Mouse (Mus musculus) lung, embryonic 15.5 days (tissue): ENCODE results near the gene Arid3a. TPM values are rescaled to one million over a fixed set of nuclear protein-coding genes. Genes with fewer than 3 reads are reported as not detected.

Experiments used
- ATAC-seq: fragments of 200-750 bp; cut with Nextera tagmentation; 2 replicates; pipeline ENCODE4 v1.8.0; 2017; ENCODE audit warnings: moderate number of reproducible peaks, borderline replicate concordance; ENCODE audit not compliant: low FRiP score, low TSS enrichment; ENCODE audit errors: extremely low read depth
- H3K27ac ChIP-seq: fragments of 300-500 bp; sonication (generic); 2 replicates; pipeline ENCODE4 v1.5.1; 2015; ENCODE audit warnings: moderate library complexity, mild to moderate bottlenecking, inconsistent platforms
- H3K27me3 ChIP-seq: fragments of 300-500 bp; sonication (generic); 2 replicates; pipeline ENCODE4 v1.6.1; 2015; ENCODE audit warnings: inconsistent platforms
- H3K36me3 ChIP-seq: fragments of 300-500 bp; sonication (generic); 2 replicates; pipeline ENCODE4 v1.6.1; 2015; ENCODE audit warnings: inconsistent platforms
- H3K4me1 ChIP-seq: fragments of 300-500 bp; sonication (generic); 2 replicates; pipeline ENCODE4 v1.6.1; 2015; ENCODE audit warnings: inconsistent platforms
- H3K4me2 ChIP-seq: fragments of 300-500 bp; sonication (generic); 2 replicates; pipeline ENCODE4 v1.6.1; 2015; ENCODE audit warnings: inconsistent platforms, mild to moderate bottlenecking, moderate library complexity
- H3K4me3 ChIP-seq: fragments of 300-500 bp; sonication (generic); 2 replicates; pipeline ENCODE4 v1.5.1; 2015; ENCODE audit warnings: mild to moderate bottlenecking, inconsistent platforms
- H3K9ac ChIP-seq: fragments of 300-500 bp; sonication (generic); 2 replicates; pipeline ENCODE4 v1.6.1; 2015; ENCODE audit warnings: inconsistent platforms
- H3K9me3 ChIP-seq: fragments of 300-500 bp; sonication (generic); 2 replicates; pipeline ENCODE4 v1.6.1; 2016; ENCODE audit warnings: inconsistent platforms
- WGBS: fragments of 180-500 bp; shearing (Covaris S2); methylation state at CpG from one replicate; pipeline ENCODE4 v1.1.7; 2015; 5-methylcytosine and 5-hydroxymethylcytosine counted together
- polyA plus RNA-seq: library from polyadenylated mRNA; unstranded; fragments of >200 nt; fragmentation: Nextera tagmentation; extraction: Ambion mirVana; gene quantifications from 2 replicates; pipeline ENCODE4 v1.2.1, GENCODE M21; 2015

The Arid3a gene
- polyA plus RNA-seq, 1 experiment from 2014 or later, result 6.0 TPM

DNA sequence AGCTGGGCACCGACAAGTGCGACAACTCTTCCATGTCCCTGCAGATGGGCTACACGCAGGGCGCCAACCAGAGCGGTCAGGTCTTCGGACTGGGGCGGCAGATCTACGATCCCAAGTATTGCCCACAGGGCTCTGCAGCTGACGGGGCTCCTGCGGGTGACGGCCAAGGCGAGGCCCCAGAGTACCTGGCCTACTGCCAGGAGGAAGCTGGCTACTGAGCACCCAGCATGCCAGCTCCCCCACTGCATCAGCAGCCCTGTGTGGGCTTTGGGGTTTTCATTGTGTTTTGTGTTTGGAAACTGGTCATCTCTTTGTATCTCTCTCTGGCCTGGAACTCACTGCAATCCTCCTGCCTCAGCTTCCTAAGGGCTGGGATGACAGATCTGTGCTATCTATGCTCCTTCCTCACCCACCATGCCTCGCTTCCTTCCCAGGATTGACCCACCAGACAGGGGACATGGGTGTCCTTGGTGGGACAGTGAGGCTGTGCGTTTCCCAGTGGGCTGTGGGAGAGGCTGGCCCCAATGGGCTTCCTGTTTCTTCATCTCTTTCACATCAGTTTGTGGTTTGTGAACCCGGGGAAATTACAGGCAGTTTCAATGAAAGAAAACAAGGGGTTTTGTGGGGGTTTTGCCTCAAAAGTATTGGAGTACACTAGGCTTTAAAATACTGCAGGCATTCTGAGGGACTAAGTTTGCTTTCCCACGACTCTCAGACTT, 67.7 kb downstream of the Arid3a start:
- Histone ChIP-seq H3K36me3 (peaks cover 49% of the 10 kb centered on the region), H3K27me3 (no peaks in the 10 kb centered on the region; the same call in 1 of the 2 replicates), H3K4me1 (peaks cover 38% of the 10 kb centered on the region), H3K9me3 (no peaks in the 10 kb centered on the region), H3K4me2 (no peak overlapping the region), H3K27ac (peak overlapping the region; percentile 27; the same call in 1 of the 2 replicates), H3K9ac (no peak overlapping the region), H3K4me3 (no peak overlapping the region)
- WGBS, result 83% methylated on average over 16 of the region's 16 CpGs
- ATAC-seq, result no peak

DNA sequence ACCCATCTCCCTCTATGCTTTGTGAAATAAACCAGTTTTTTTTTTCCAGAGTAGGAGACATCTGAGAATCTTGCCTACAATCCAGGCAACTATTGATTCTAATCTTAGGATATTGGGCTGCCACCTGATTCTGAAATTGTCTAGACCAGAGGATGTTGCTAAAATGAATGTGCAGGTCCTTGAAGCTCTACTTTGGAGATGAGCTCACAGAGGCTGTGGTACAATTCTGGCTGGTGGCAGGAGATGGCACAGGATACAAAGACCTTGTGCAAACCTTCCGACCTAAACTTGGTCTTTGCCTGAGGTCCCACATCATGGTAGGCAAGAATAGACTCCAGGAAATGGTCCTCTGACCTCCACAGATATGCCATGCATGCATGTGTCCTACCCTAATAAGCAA, 68.8 kb downstream of the Arid3a start:
- H3K4me3 ChIP-seq, result no peak overlapping the region
- no peaks in the 10 kb centered on the region for H3K9me3 ChIP-seq
- H3K27me3 ChIP-seq, result no peaks in the 10 kb centered on the region; the same call in 1 of the 2 replicates
- H3K27ac ChIP-seq, result peak overlapping the region; percentile 7; the same call in 1 of the 2 replicates
- peak overlapping the region; percentile 95; the same call in 1 of the 2 replicates for H3K4me2 ChIP-seq
- WGBS, result 88% methylated on average over 1 of the region's 1 CpGs
- no peak overlapping the region for H3K9ac ChIP-seq
- no peak for ATAC-seq
- peaks cover 31% of the 10 kb centered on the region for H3K4me1 ChIP-seq
- H3K36me3 ChIP-seq, result peaks cover 49% of the 10 kb centered on the region

DNA sequence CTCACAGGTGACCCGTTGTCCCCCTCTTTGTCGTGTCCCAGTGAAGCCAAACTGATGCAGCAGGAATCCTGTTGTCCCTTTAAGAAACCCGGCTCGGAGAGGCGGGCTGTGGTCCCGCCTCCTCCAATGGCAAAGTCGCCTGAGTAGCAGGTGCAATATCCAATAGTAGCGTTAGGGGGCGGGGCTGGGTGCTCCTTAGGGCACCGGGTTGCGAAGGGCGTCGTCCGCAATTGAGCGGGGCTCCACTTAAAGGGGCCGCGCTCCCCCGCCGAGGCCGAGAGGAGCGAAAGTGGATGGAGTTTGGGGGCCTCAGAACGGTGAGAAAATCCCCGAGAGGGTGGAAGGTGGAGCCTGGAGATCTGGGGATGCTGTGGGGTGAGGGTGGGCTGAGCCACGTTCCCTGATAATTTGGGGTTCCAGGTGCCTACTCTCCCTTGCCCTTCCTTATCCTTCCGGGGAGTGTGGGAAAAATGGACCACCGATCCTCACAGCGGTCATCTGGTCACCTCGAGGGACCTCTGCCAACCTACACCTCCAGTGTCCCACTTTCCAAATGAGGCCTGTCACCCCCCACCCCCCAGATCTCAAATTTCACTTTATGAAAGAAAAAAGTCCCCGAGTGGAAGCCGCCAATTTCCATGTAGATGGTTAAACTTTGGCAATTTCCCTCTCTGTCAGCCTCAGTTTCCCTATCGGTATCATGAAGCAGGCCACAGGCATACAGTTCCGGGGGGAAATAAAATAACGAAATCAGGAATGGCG, 69.6 kb downstream of the Arid3a start, which contains the start of gene Abca7:
Gene Abca7, plus strand, starts transcription at position 223 of the 762 bp plus-strand sequence.
- under 1% methylated on average over 34 of the region's 34 CpGs for WGBS
- H3K27me3 ChIP-seq, result peaks cover 3% of the 10 kb centered on the region
- H3K9ac ChIP-seq, result peak within 1 kb of the TSS; percentile 49
- peaks cover 42% of the 10 kb centered on the region for H3K36me3 ChIP-seq
- peak within 1 kb of the TSS; percentile 74 for H3K27ac ChIP-seq
- H3K4me1 ChIP-seq, result peaks cover 24% of the 10 kb centered on the region
- H3K4me3 ChIP-seq, result peak within 1 kb of the TSS; percentile 60
- peak within 1 kb of the TSS; percentile 95 for H3K4me2 ChIP-seq
- ATAC-seq, result peak; percentile 79
- H3K9me3 ChIP-seq, result no peaks in the 10 kb centered on the region

DNA sequence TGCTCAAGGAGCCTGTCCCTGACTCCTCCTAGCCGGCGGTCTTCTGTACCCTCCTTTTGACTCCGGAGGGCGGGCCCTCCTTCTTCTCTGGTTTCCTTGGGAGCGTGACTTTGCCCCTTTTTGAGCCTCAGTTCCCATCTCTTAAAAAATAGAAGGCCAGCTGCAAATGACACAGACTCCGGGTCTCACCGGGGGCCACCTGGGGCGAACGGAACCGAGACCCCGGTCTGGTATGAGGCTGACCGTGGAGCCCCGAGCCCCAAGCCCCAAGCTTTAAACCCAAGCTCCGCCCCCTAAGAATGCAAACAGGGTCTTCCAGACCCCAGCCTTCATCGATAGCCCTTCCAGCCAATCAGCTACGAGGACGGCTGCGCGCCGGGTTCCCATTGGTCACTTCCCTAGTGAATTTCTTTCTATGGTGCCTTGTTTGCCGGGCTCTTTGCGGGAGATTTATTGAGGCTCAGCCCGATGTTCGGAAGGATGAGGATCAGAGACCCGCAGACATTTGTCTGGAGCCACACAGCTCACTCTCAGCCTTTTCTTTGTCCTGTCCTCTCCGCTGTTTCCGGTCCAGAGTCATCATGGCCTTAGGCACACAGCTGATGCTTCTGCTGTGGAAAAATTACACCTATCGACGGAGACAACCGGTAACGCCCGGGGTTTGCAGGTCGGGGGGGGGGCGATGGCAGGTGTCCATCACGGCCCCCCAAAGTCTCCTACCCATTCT, 70.4 kb downstream of the Arid3a start:
- under 1% methylated on average over 35 of the region's 35 CpGs for WGBS
- Histone ChIP-seq H3K36me3 (peaks cover 34% of the 10 kb centered on the region), H3K4me3 (peak overlapping the region; percentile 60), H3K27me3 (peaks cover 9% of the 10 kb centered on the region), H3K9me3 (no peaks in the 10 kb centered on the region), H3K4me2 (peak overlapping the region; percentile 95), H3K27ac (peak overlapping the region; percentile 74), H3K4me1 (peaks cover 21% of the 10 kb centered on the region), H3K9ac (peak overlapping the region; percentile 49; the same call in 1 of the 2 replicates)
- peak; percentile 48 for ATAC-seq

DNA sequence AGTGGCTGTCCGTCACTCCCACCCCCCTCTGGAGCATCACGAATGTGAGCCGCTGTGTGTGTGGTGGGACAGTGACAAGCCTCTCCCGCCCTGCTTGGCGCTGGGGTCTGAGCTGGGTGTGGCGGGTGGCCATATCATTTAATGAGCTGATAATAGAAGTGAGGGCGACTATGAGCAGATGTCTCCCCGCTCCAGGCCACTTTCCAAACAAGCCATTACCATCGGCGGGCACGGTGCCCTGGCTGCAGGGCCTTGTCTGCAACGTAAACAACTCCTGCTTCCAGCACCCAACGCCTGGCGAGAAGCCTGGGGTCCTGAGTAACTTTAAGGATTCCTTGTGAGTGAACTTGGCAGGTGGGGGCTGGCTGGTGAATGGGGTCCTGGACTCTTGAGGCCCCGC, 71.0 kb downstream of the Arid3a start:
- ATAC-seq, result peak; percentile 32; the same call in 1 of the 2 replicates
- H3K9ac ChIP-seq, result peak overlapping the region; percentile 49; the same call in 1 of the 2 replicates
- 8% methylated on average over 15 of the region's 15 CpGs for WGBS

DNA sequence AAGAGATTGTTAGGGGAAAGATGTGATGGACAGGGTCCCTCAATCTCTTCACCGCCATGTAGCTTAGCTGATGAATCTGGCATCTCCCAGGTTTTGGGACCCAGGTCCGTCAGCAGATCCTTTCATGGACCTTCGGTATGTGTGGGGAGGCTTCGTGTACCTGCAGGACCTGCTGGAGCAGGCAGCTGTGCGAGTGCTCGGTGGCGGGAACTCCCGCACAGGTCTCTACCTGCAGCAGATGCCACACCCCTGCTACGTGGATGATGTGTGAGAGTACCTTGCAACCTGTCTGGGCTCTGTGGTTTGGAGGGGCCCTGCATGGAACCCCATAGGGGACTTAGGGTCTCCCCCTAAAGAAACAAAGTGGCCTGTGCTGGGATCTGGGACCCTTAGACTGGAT, 75.1 kb downstream of the Arid3a start:
- peaks cover 31% of the 10 kb centered on the region for H3K4me1 ChIP-seq
- no peak overlapping the region for H3K27ac ChIP-seq
- no peak for ATAC-seq
- H3K9me3 ChIP-seq, result no peaks in the 10 kb centered on the region
- H3K4me2 ChIP-seq, result no peak overlapping the region
- H3K4me3 ChIP-seq, result no peak overlapping the region
- WGBS, result 71% methylated on average over 9 of the region's 9 CpGs
- no peaks in the 10 kb centered on the region for H3K36me3 ChIP-seq
- peaks cover 19% of the 10 kb centered on the region for H3K27me3 ChIP-seq
- H3K9ac ChIP-seq, result no peak overlapping the region

More for the DNA sequence above, 71.0 kb downstream of the Arid3a start:
- H3K4me1 ChIP-seq, result peaks cover 22% of the 10 kb centered on the region
- H3K4me2 ChIP-seq, result peak overlapping the region; percentile 95
- H3K27me3 ChIP-seq, result peaks cover 13% of the 10 kb centered on the region
- H3K36me3 ChIP-seq, result peaks cover 28% of the 10 kb centered on the region
- peak overlapping the region; percentile 60 for H3K4me3 ChIP-seq
- H3K9me3 ChIP-seq, result no peaks in the 10 kb centered on the region
- H3K27ac ChIP-seq, result peak overlapping the region; percentile 22; the same call in 1 of the 2 replicates

DNA sequence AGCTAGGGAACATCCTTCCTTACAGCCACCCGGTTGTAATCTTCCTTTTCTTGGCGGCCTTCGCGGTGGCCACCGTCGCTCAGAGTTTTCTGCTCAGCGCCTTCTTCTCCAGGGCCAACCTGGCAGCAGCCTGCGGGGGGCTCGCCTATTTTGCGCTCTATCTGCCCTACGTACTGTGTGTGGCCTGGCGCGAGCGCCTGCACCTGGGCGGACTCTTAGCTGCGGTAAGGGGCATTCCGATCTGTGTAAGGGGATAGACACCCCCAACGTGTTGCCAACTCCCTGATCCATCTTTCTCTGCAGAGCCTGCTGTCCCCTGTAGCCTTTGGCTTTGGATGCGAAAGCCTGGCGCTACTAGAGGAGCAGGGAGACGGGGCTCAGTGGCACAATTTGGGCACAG, 76.0 kb downstream of the Arid3a start:
- H3K36me3 ChIP-seq, result no peaks in the 10 kb centered on the region
- no peak for ATAC-seq
- H3K27me3 ChIP-seq, result peaks cover 19% of the 10 kb centered on the region
- no peaks in the 10 kb centered on the region for H3K9me3 ChIP-seq
- no peak overlapping the region for H3K4me2 ChIP-seq
- H3K4me3 ChIP-seq, result no peak overlapping the region
- 33% methylated on average over 21 of the region's 21 CpGs for WGBS
- no peak overlapping the region for H3K27ac ChIP-seq
- no peak overlapping the region for H3K9ac ChIP-seq
- peaks cover 22% of the 10 kb centered on the region for H3K4me1 ChIP-seq

DNA sequence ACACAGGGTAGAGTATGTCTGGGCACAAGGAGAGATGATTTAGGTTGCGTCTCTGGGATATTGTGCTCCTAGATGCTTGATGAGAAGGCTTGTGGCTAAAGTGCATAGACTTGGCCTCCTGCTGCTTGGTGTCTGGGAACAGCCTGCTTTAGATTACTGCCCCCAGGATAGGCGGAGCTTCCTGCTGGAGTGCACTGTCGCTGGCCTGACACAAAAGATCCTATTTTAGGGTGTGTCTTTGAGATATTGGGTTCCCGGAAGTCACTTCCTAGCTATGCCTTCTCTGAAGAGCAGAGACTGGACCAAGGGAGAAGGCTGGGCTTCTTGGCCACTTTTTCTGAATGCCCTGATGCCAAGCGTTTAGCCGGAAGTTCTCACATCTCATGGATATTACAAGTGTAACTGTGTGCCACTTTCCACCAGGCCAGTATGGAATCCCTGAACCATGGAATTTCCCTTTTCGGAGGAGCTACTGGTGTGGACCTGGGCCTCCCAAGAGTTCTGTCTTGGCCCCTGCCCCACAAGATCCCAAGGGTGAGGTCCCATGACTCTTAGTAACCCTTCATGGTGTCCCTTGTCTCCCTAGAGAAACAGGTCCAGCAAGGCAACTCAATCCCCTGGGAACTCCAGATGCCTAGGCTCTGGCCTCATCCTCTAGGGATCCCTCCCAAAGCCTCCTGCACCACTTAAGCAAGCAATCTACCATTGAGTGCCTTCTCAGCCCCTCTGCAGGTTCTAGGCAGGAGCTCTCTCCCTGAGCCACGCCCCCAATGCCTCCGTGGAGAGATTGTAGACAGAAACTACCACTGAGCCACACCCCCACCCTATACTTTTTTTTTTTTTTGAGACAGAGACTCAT, 76.8 kb downstream of the Arid3a start:
- ATAC-seq, result no peak
- H3K4me3 ChIP-seq, result no peak overlapping the region
- H3K27me3 ChIP-seq, result peaks cover 19% of the 10 kb centered on the region
- no peak overlapping the region; the same call in 1 of the 2 replicates for H3K27ac ChIP-seq
- H3K9me3 ChIP-seq, result no peaks in the 10 kb centered on the region
- H3K4me1 ChIP-seq, result peaks cover 17% of the 10 kb centered on the region
- H3K4me2 ChIP-seq, result no peak overlapping the region
- no peak overlapping the region for H3K9ac ChIP-seq
- WGBS, result 53% methylated on average over 9 of the region's 9 CpGs
- H3K36me3 ChIP-seq, result peaks cover under 1% of the 10 kb centered on the region; the same call in 1 of the 2 replicates

DNA sequence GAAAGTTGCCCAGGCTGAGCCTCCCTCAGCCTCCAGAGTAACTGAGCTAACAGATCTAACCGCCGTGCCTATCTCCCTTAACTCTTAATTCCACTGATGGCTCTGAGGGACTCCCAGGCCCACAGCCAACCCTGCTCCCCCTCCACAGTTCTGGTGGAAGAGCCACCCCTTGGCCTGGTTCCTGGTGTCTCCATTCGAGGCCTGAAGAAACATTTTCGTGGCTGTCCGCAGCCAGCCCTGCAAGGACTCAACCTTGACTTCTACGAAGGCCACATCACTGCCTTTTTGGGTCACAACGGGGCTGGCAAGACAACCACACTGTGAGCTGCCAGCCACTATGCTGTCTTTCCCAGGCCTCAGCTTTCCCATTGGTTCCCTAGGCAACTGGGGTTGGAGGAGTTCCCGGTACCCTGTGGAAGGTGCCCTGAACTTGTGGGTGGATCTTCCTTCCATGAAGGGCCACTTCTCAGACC, 77.4 kb downstream of the Arid3a start:
- Histone ChIP-seq H3K4me1 (peaks cover 17% of the 10 kb centered on the region), H3K9ac (no peak overlapping the region), H3K27ac (no peak overlapping the region), H3K36me3 (peaks cover 6% of the 10 kb centered on the region; the same call in 1 of the 2 replicates), H3K4me3 (no peak overlapping the region), H3K4me2 (no peak overlapping the region), H3K27me3 (peaks cover 19% of the 10 kb centered on the region), H3K9me3 (no peaks in the 10 kb centered on the region)
- no peak for ATAC-seq
- WGBS, result 77% methylated on average over 8 of the region's 8 CpGs
